Mouse (Mus musculus): Measurements from ENCODE around the gene Trim43c. TPM values are rescaled to one million over a fixed set of nuclear protein-coding genes. Genes with fewer than 3 reads are reported as not detected.
"Not testable (repeated sequence)": the region's sequence is repeated elsewhere in the genome, so short reads cannot be mapped to it uniquely, and the experiment has no call there.

Trim43c gene
- under 1 TPM in 1 of 2 experiments, not detected in 1; 0.44 TPM for total RNA-seq (2021)
- long read RNA-seq, experiment 1 = 0 reads
- long read RNA-seq, experiment 2 = 0 reads

DNA sequence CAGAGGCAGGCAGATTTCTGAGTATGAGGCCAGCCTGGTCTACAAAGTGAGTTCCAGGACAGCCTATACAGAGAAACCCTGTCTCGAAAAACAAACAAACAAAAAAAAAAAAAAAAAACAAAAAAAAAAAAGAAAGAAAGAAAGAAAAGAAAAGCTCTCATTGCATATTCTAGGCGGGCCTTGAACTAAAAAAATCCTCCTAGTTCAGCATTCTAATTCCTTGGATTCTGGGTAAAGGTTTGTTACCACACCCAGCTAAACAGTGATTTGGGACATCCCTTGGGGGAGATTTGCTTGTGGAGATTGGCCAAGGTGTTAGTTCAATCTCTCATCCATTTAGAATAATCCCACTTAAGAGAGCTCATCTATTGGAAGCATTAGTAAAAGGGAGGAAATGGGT lies at the start of gene Trim43c:
Gene Trim43c, plus strand, starts transcription at position 301 of the 400 bp plus-strand sequence.
- H3K27ac ChIP-seq; DNase-seq (ENCODE audit: low spot score in 2 of 2); H3K4me3 ChIP-seq: not testable (repeated sequence)

DNA sequence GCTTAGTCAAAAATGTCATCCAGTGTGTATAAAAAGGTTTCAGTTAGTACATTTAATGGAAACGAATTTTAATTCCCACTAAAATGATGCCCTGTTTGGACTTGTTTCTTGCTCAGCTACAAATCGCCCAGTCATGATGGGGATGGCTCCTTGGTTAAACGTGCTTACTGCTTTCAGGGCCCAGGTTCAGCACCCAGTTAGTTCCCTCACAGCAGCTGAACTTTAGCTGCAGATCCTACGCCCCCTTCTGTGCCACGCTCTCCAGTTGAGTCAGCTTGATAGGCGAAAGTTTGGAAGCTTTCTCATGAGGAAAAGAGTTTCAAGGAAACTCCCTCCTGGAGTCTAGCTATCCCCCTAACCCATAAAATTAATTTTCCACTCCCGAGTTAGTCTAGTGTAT lies 14.1 kb downstream of the Trim43c start:
- not testable (repeated sequence) for H3K27ac ChIP-seq; DNase-seq (ENCODE audit: low spot score in 2 of 2); H3K4me3 ChIP-seq

DNA sequence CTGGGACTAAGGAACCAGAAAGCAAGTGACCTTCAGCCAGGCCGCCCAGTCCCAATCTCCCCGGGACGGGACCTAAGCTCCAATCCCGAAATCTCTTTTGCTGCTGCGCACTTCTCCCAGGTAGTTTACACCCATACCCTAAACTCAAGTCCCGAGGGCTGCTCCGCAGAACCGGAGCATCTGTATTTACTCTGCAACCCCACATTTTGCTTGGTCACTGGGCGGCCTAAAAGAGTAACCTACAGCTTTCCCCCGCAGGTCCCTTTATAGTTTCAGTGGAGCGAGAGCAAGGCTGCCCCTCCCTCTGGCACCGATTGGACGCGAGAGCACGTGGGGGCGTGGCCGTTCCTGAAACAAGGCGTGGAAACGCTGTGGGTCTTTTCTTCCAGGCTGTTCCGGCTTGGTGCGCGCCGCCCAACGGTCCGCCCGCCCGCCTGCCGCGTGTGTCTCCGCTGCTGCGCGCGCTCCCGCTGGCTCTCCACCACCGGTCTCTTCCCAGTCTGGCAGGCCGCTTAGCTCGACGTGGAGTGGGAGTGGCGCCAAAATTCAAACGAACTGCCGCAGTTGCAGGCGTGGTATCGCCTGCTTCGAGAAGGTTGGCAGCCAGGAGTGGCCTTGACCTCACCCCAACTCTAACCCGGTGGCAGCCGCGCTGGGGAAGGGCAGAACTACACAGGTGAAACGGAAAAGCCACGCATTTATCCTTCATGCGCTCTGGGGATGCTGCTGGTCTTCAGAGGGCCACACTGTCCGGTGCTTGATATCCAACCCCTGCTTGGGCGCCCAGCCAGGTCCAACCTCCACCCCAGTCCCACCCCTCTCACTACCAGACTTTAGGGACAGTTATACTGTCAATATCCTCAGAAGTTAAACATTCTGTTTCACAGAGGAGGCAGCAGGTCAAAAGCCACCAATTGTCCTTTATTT lies 19.9 kb downstream of the Trim43c start:
- DNase-seq (ENCODE audit: low spot score in 2 of 2) = peak; percentile 77 to 82
- peak overlapping the region; percentile 61 for H3K4me3 ChIP-seq
- H3K27ac ChIP-seq = not testable (repeated sequence)

Other genes with a start within 250 kb of the Trim43c start
- 10 to 100 TPM; 31.7 to 39.1 TPM for gene Mthfsl, start 118.9 kb upstream of the Trim43c start, total RNA-seq (2021)
- gene Bcl2a1d, start 107.2 kb upstream of the Trim43c start, total RNA-seq (2021) = not detected
- gene Bcl2a1a, start 117.7 kb downstream of the Trim43c start, total RNA-seq (2021) = 1 to 10 TPM in 1 of 2 experiments, under 1 TPM in 1; 0.47 to 1.0 TPM

Data from layer of hippocampus, adult 2 months (tissue).